Mouse (Mus musculus): Measurements from ENCODE around the gene Slc2a13. TPM values are rescaled to one million over a fixed set of nuclear protein-coding genes. Genes with fewer than 3 reads are reported as not detected.

Gene Slc2a13
- total RNA-seq, 2 experiments from 2014 or later: 0.79 to 1.0 TPM

DNA sequence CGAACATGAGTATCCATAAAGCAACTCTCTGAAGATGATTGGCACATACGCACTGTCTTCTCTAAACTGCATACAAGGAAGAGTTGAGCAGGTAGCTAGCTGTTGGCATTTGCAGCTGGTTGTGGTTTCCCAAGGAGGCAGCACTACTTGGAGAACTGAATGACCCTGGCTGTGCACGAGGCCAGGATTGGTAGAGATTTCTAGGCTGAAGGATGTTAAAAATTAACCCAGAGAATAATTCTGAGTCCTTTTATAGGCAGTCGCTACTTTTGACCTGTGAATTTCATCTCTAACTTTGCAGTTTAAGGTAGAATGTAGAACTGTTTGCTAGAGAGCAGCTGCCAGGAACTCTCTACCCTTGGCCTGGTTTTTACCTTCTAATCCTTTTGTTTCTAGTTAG is 304.5 kb downstream of the Slc2a13 start:
- DNase-seq: no peak

DNA sequence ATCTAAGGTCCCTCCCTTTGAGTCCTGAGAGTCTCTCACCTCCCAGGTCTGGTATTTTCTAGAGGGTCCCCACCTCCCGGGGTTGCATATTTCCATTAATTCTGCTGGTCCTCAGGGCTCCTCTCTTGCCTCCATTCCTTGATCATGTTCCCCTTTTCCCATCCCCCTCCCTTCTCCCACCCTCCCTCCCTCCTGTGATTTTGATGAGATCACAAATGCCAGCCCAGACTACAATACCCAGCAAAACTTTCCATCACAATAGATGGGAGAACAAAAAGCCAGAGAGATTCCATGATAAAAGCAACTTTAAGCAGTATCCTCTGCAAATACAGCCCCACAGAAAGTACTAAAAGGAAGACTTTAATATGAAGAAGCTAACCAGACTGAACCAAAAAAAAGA is 309.1 kb downstream of the Slc2a13 start:
- no peak for DNase-seq

DNA sequence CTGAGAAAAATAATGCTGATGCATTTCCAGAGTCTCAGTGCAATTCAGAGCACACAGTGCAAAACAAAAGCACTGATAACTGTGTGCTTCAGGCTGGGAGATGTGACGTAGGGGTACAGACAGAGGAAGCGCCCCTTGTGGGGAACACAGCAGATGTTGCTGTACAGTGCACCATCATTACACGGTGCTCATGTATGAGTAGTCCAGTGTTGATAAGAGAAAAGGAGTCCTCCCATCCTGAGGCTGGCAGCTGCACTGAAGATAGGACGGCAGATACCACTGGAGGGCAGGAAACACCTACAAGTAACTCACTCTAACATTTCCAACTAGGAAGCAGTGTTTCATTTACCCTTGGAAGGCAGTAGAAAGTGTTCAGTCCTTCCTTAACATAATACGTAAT is 312.5 kb downstream of the Slc2a13 start:
- DNase-seq: no peak

DNA sequence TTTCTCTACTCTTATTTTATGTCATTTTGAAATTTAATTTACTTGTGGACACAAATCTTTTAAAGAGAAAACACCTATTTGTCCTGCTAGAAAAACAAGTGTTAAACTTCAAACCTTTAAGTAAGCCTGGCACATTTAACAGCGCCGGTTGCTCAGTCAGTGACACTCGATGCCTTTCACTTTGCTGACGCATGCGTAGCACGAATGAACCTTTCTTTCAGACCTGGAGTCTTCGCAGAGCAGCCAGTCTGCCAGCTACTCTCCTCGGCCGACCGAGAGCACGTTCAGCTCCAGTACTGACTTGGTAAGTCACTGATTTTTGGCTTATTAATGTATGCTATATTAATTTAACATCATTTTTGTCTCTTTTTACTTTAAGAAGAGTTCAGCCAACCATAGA is 315.9 kb downstream of the Slc2a13 start:
- DNase-seq: no peak

DNA sequence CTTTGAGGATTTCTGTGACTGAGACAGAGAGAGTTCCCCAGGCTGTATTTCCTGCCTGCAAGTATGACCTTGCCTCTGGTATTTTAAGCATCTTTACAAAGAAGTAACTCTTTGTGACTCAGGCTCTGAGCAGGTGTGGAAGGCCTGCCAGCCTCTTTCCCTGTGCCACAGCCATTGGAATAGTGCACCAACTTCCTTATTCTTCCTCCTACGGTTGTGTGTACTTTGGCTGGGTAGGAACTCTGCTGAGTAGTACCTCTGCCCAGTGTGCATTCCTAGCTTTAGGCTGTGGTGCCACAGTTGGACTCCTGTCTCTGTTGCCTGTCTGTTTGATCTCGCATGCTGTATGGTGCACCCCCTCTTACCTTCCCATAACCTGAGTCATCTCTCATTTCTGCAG is 317.8 kb downstream of the Slc2a13 start:
- DNase-seq: no peak

DNA sequence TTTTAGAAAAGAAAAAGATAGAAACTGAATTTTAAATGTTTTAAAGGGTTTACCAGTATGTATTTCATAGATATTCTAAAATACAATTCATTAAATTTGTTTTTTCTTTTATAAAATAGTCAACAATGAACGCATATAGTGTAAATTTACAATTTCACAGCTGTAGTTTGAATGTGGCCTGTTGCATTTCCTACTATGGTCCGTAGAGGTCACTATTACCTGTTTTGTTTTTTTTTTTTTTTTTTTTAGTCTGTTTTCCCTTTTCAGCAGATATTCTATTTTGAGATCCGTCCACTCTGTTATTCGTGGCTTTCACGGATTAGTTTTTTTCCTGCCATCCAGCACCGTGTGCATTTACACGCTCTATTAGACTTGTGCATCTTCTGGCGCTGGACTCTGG is 320.1 kb downstream of the Slc2a13 start:
- no peak for DNase-seq

GRCm38 (mm10) chr15:91251544-91252408 is 321.3 kb downstream of the Slc2a13 start:
- no peak for DNase-seq

DNA sequence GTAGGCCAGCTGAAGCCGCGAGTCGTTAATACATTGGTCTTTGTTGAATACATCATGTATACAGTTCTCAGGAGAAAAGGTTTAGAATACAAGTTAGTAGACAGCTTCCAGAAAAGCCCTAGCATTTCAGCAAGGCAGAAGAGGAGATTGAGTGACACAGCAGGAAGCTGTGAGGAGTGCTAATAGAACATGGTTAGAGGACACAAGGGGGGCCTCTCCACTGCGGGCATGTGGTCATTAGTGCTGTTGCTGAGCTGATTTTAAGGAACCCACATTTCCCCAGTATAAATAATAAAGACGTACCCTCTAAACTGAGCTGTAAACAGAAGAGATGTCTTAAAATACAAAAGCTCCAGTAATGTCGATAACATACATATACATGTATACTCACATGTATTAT is 322.2 kb downstream of the Slc2a13 start:
- no peak for DNase-seq

- no peak for DNase-seq
Measured at GRCm38 (mm10) chr15:91240683-91241335, 332.3 kb downstream of the Slc2a13 start.

DNA sequence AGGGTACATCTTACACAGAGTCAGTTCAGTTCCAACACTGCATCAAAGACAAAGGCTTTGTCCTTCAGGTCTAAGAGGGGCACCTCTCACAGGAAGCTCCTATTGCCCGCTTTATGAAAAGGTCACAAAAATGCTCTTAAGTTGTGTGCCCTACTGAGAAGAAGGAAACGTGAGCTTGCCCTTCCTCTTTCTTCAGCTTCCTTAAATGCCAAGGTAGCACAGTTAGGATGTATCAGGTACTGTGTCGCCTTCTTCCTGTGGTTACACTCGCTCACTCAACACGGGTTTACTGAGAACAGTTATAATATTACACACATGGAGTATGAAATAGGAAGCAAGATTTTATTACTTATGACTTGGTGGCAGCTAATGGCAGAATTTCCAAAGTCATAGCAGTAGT is 335.8 kb downstream of the Slc2a13 start:
- no peak for DNase-seq

Other genes starting within 250 kb of the Slc2a13 start
- 10 to 100 TPM; 10.3 to 11.3 TPM for gene Lrrk2, start 99.9 kb upstream of the Slc2a13 start, total RNA-seq (2021)